Mouse (Mus musculus) adrenal gland, adult 18-20 months (tissue): Measurements from ENCODE around the gene Znhit6. TPM values are rescaled to one million over a fixed set of nuclear protein-coding genes. Genes with fewer than 3 reads are reported as not detected.

ENCODE experiments used
- DNase-seq, 2 experiments: peaks; one replicate each; pipeline ENCODE4 v3.0.0; 2021 to 2022; ENCODE audit warnings: low spot score in 2 of 2
- total RNA-seq, 2 experiments: library from RNA; stranded (reverse); gene quantifications; 1 replicate in 1 of 2; 2 replicates in 1 of 2; pipeline ENCODE4 v1.2.3; 2021

Znhit6 gene
- total RNA-seq, 2 experiments from 2014 or later: 13.0 to 17.6 TPM

DNA sequence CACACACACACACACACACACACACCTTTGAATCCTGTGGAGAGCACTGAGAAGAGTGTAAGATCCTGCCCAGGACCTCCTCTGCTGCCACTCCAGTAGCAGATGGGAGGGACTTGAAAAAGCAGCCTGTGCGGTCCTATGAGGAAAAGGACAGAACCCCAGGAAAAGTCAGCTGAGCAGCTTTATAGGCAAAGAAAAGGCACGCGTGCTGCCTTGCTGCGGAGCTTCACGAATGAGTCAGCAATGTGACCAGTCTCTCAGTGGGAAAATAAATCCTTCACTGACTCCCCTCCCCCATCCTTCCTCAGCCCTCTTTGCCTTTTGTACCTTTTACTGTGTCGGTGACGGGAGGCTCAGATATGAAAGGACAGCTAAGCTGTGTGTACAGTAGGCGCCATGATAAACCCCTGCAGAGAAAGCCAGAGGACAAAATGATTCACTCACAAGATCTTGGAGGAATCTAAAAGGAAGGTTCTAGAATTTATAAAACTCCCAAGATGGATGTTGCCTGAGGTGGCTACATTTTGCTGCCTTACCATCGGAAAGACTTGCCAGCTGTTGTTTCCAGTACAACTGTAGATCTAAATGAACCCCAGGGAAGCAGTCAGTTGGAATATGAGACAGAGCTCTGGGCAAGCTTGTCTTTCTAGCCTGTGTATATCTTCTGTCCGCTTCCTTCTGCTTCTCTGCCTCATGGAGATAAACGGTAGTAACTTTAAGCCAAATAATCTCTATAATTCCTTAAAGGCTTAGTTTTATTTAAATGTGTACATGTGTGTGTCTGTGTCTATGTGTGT, 26.6 kb downstream of the Znhit6 start:
- DNase-seq: no peak

DNA sequence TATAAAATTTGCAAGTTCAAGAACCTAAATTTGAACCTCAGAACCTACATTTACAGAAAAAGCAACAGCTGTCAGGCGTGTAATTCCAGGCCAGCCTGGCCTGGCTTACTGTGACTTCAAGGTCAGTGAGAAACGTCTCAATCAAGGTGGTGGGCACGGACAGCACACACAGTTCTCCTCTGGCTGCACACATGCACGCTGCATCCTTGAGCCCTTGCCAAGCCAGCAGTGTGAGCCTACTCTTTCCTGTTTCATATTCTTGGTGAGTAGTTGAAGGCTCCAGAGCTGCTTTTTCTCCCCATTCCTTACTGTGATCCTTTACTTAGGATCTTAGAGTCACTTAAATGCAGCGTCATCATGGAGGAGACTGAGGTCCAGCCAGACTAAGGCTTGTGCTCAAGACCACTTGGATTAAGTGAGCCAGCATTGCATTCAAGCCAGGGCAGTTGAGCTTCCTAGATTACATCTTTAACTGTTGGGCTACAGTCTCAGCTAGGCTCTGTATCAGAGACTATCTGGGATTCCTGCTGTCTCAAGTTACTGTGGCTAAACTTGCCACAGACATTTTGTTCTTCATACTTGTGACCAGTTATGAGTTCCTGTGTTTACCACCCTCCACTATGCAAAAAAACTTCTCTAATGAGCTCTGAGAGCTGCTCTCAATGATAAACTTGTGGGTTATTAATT, 29.6 kb downstream of the Znhit6 start:
- DNase-seq: no peak

DNA sequence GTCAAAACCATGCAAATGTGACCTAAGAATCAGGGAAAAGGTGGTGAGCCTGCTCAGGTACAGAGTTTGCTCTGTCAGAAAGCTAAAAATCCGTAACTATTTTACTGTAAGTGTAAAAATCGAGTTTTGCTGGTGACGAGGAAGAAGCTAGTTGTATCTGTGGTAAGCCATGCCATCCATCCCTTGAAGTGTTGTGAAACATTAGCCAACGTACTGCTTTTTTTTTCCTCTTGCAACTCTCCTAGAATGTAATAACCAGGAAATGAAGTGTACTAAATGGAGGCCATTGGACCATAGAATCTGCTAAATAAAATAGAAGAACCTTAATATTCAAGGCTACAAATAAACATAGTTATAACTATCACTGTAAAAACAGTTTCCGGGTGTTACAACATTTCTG, 32.3 kb downstream of the Znhit6 start:
- no peak for DNase-seq

DNA sequence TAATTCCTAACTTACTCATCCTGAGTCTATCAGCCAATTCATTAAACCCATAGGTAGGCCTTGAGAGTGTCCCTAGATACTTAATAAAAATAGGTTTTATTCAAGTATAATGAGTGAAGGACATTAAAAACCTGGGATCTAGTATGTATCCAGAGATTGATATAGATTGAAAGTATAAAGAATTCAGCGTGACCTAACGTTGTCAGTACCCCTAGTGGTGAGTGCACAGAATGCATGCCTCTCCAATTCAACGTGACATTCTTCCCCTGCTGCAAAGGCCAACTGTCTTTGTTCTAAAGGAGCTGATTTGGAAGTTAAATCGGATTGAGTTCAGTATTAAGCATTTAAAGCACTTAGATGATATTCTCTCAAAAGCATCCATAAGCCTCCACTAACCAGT, 36.7 kb downstream of the Znhit6 start:
- DNase-seq: no peak

DNA sequence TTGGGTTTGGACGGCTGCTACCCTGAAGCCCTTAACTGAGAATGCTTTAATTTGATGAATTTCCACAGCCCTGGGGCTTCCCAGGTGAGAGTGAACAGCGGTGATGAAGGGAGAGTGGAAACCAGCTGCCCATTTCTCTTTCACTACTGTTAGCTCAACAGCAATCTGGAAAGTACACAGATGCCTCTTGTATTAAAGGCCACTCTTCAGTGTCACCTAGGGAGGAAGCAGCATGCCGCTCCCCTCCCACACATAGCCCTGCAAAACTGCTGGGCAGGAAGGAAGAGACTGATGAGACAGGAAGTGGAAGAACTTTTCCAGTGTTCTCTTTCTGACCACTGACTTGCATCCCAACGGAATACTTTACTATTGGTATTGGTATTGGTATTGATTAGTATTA, 37.2 kb downstream of the Znhit6 start:
- DNase-seq: no peak

DNA sequence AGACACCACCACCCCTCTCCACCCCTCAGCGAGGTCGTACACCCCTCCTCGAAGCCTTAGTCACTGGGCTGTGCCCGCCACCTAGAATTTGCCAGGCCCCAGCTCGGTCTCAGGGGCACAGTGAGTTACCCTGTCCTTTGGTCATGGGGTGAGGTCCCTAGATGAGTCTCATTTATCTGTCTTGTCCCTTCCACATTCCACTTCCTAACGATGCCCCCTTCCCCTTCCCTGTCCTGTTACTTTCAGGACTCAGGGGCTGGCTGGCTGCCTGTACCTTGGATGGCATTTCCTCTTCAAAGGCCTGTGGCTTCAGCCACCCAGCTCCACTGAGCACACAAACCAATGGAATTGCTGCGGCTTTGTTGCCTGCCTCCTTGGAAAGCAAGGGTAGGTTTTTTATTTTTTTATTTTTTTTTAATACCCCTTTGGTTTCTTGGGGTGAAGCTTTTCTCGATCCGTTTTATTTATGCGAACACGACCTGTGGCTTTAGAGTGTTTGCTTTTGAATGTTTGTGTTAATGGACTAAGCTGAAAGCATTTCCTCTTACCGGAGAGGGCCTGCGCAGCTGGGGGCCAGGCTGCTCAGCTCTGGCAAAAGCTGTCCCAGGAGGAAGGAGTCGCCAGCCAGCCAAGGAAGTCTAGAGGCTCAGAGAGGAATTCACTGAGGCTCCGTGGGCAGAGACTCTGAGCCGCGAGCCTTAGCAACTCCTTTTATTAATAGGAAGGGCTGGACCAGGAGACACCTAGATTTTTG, 38.5 kb downstream of the Znhit6 start:
- DNase-seq: no peak

DNA sequence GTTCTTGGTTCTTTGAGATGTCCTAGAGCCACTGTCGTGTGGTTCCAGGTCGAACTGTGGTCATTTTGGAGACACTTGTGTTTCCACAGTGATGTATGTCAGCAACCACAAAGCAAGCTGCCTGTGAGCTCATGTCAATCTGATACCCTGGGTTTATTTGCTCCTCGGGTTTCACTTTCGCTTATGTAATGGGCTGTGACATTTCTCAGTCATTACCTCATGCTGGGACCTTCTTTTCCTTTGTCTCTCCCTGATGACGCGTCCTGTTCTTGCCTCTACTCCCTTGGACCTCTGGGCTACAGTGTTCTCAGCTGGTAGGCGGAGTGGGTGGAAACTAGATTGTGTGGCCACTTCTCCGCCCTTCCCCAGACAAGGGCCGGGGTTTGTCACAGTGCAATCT, 42.3 kb downstream of the Znhit6 start:
- no peak for DNase-seq

DNA sequence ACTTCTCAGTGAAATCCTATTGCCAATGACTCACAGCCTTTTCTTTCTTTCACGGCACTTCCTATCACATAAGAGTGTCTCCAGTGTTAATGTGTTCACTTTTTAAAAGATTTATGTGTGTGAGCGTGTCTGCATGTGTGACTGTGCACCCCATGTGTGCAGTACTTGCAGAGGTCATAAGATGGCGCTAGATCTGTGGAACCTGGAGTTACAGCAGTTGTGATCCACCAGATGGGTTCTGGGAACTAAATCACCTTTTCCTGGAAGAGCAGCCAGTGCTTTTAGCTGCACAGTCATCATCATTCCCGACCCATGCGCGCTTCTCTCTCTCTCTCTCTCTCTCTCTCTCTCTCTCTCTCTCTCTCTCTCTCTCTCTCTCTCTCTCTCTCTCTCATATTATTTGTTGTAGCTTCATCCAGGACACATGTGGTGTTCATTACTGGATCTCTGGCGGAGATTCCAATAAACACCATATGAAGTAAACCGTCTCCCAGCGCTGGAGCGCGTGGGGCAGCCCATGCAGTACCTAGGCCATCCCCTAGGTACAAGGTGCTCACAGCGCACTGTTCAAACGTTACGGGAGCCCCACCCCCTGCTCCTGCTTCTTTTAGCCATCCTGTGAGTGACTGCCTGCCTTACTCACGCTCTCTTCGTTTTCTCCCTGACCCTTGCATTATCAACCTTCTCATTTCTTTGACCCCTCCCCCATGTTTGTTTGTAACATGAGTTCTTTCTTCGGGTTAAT, 43.8 kb downstream of the Znhit6 start:
- no peak for DNase-seq

DNA sequence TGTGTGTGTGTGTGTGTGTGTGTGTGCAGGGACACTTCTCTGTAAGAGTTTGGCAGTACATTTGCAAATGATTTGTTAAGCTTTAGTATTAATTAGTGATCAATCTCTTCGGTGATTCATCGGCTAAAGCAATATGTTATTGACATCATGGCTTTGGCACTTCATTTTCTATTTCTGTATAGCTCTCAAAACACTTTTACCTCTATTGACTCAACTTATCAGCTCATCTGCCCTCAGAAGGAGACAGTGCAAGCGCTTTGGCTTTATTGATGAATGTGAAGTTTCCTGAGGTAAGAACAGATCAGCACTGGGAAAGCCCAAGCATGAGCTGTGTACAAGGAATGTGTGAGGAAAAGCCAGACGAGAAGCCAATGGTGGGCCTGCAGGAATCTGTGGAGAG, 45.2 kb downstream of the Znhit6 start:
- no peak for DNase-seq

DNA sequence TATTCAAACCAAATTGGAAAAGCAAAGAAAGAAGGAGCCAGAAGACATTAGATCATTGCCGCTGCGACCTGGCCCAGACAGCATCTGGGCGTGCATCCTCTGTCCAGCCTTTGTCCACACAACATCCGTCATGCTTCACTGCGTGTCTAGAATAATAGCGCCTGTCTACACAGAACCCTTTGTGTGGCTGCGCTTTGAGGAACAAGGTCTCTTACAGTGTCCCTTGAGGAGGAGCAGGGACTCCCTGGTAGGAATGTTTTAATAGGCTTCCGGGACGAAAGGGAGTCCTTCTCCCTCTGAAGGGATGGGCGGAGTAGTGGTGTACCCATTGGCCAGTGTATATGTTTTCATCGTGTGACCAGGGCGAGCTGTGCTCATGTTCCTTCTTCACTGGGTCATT, 47.0 kb downstream of the Znhit6 start:
- no peak for DNase-seq

DNA sequence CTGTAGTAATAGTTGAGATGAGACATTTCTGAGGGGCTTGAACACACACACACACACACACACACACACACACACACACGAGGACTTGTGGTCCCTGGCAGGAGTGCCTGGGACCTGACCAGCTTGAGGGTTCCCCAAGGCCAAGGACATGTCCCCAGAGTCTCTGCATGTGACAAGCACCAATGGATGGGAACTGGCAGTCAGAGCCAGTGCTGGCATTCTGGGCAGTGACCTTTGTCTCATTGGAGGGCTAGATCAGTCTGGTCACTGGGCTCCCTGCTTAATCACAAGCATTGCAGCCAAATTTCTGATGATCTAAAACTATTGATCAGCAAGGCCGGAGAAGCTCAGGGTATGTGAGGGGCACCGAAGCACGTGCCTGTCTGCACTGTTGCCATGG, 48.8 kb downstream of the Znhit6 start:
- DNase-seq: no peak

DNA sequence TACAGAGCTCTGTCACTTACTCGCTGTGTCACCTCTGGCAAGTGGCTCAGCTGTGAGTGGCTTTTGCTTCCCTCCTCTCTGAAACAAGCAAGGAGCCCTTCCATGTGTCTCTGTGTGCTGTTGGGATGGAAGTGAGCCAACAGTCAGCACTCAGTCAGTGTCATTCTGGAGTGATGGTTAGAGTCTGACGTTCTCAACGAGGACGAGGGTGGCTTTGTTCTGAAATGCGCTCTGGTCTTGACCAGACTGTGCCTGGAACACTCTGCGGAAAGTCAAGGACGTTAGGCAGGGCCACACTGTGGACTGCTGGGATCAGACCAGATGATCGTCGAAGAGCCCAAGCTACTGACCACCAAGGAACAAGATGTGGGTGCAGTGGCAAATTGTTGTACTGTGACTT, 49.5 kb downstream of the Znhit6 start:
- no peak for DNase-seq

DNA sequence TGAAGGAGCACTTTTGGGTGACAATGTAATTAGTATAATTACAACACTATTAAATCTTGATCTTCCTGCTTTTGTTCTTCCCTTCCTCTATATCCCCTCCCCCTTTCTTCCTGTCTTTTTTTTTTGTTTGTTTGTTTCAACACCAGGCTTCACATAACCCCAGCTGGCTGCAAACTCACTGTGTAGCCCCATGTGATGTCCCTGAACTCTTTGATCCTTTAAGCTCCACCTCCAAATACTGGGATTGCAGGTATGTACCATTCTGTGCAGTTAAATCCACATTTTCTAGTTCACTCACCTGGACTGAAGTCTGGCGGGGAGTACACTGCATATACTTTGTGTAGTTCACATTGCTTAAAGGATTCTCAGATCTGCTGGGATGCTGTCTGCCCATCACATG, 50.1 kb downstream of the Znhit6 start:
- DNase-seq: no peak

DNA sequence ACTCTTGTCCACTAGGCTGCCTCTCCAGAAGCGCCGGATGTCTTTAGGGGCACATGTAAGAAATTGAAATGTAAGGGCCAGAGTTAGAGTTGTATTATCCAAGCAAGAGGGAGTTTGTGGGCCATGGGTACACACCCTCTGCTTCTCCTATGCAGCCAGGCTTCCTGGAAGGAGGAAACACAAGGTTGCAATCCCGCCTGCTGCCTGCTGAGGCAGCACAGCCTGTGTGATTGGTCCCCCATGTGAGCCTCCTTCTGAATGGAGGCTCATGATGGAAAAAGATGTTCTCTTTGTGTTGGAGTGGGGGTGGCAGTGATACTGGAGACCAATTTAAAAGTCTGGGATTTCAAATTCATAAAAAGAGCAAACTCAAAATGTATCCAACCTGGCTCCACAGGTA, 51.8 kb downstream of the Znhit6 start:
- DNase-seq: no peak

DNA sequence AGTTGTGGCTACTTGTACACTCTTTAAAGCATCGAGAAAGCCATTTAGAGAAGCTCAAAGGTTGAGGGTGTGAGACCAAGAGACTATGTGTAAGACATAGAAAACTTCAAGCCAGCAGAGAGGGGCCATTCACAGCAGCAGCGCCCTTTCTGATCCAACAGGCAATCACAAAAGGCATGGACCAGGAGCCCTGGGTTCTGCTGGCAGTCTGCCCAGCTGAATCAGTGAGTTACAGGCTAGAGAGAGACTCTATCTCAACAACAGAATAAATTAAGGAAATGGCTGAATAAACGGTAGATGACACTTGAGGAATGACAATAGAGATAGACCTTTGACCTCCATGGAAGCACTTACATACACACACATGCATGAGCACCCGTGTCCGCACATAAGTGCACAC, 52.6 kb downstream of the Znhit6 start:
- no peak for DNase-seq

DNA sequence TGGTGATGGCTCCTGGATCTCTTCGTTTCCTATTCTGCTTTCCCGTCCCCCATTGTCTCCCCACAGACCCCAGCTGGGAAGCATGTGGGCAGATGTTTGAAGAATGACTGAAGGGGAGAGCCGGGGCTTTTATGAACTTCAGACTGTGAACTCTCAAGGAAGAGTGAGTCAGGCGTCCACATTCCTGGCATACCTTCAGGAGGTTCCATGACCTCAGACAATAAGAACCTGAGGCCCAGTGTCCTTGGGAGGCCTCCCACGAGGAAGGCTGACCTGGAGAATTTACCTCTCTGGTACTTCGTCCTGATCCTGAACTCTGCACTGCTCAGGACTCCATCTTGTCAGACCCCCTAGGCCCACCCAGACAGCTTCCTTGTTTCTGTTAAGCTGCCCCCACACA, 56.9 kb downstream of the Znhit6 start:
- no peak for DNase-seq

DNA sequence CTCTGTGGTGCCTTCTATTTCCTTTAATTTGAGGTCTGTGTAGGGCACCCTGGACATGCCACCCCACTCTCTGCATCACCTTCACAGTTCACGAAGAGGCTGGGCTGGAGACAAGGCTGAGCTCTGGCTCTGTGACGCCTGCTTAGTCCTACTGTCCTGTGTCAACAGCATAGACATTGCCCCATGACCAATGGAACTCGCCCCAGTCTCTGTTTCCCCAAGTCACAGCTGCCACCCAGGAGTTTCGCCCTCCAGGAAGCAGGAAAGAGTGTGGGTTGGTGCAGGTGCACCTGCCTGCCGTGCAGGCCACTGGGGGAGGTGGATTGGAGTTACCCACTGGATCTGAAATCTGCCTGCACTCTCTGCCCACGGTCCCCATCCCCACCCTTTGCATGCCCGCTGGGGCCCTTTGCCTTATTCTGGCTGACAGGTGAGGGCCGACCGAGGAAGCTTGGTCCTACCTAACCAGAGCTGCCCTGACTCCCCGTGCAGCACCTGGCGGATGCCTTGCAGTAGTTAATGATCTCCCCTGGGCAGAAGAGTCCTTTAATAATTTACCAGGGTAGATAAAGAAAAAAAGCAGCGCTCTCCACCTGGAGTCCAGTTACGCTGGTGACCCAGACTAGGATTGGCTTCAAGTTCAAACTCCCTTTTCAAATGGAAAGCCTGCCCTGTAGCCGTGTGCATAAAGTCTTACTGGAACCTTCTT, 58.2 kb downstream of the Znhit6 start:
- DNase-seq: no peak

DNA sequence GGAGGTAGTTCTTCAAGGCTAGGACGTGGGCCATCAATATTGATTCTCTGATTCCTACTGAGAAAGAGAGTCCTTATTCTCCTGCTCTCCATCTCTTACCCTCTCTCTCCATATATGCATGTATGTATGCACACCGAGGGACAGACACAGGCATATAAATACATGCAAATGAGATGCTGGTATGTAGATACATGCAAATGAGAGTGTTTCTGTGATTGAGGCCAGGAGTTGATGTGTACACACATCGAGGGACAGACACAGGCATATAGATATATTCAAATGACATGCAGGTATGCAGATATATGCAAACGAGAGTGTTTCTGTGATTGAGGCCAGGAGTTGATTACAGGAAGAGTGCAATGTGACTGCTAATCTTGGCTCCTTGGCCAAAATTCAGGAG, 64.2 kb downstream of the Znhit6 start:
- DNase-seq: no peak

DNA sequence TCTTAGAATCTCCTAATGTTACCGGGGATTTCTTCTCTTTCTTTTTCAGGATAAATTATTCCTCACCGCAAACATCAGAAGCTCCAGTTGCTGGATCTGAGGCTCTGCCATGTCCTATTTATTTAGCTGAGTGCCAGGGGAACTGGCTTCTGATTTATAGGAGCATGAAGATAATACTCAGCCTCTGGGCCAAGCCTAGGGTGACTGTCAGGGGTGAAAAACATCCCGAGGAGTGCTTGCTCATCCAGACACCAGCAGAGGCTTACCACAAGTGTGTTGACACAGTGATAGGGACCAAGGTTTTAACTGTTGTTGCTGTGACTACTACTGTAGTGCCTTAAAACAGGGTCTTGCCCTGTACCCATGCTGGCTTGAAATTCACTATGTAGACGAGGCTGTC, 64.6 kb downstream of the Znhit6 start:
- DNase-seq: no peak

DNA sequence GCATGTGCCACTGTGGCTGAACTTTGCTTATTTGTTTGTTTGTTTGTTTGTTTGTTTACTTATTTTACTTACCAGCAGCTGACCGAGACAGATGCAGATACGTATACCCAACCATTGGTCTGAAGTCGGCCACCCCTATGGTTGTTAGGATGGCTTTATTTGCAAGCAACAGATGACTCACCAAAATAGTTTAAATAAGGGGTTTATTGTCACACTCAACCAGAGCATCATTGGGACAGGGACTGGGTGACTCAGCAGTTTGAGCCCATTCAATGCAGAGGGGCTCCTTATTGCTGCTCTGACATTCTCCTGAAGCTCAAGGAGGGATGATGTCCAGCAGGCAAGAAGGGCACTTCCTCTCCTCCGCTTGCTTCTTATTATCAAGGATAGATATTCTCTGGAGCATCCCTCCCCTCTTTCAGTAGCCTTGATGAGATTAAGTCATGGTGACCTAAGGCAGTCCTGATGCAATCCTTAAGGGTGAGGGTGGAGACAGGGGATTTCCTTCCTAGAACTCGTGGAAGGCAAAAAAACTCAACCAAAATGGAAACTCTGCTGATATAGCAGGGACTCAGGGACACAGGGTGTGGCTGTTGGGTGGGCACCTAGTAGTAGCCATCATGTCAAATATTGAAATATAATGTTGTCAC, 65.2 kb downstream of the Znhit6 start:
- no peak for DNase-seq
